Mouse (Mus musculus) spleen, postnatal 10 days (tissue): ENCODE measurements around the gene Srsf1.

Experiments used
- DNase-seq, 2 experiments: peaks; one replicate each; pipeline ENCODE4 v3.0.0; 2021 to 2022; ENCODE audit warnings: low spot score in 2 of 2

Gene Srsf1

GRCm38 (mm10) chr11:88046944-88047794 is at the start of gene Srsf1:
TSS of gene Srsf1 (plus strand) at chr11:88047373.
- peak; percentile 96 to 99 for DNase-seq

GRCm38 (mm10) chr11:87999751-88000150 is 47.4 kb upstream of the Srsf1 start:
- no peak for DNase-seq

GRCm38 (mm10) chr11:88002738-88003137 is 44.4 kb upstream of the Srsf1 start:
- DNase-seq, result no peak

GRCm38 (mm10) chr11:88004123-88004522 is 43.0 kb upstream of the Srsf1 start:
- DNase-seq, result no peak

- no peak for DNase-seq
These were observed 38.5 kb upstream of the Srsf1 start for GRCm38 (mm10) chr11:88008641-88009040.

- no peak for DNase-seq
These were observed 37.5 kb upstream of the Srsf1 start for GRCm38 (mm10) chr11:88009542-88010190.

GRCm38 (mm10) chr11:88011208-88011913 is 35.8 kb upstream of the Srsf1 start:
- no peak for DNase-seq

GRCm38 (mm10) chr11:88011914-88012419 is 35.2 kb upstream of the Srsf1 start:
- DNase-seq, result no peak

- DNase-seq, result no peak
These were observed 34.4 kb upstream of the Srsf1 start for GRCm38 (mm10) chr11:88012621-88013244.

- no peak for DNase-seq
These were observed 33.5 kb upstream of the Srsf1 start for GRCm38 (mm10) chr11:88013632-88014031.

- no peak for DNase-seq
These were observed 32.0 kb upstream of the Srsf1 start for GRCm38 (mm10) chr11:88015161-88015560.

GRCm38 (mm10) chr11:88015795-88016194 is 31.4 kb upstream of the Srsf1 start:
- no peak for DNase-seq

- DNase-seq, result no peak
These were observed 23.2 kb upstream of the Srsf1 start for GRCm38 (mm10) chr11:88023933-88024332.

- no peak for DNase-seq
These were observed 19.7 kb upstream of the Srsf1 start for GRCm38 (mm10) chr11:88027391-88028035.

GRCm38 (mm10) chr11:88028193-88028684 is 18.9 kb upstream of the Srsf1 start:
- DNase-seq, result no peak

GRCm38 (mm10) chr11:88030219-88030618 is 17.0 kb upstream of the Srsf1 start:
- DNase-seq, result no peak

- DNase-seq, result no peak
These were observed 16.3 kb upstream of the Srsf1 start for GRCm38 (mm10) chr11:88030836-88031235.

- DNase-seq, result no peak
These were observed 15.4 kb upstream of the Srsf1 start for GRCm38 (mm10) chr11:88031753-88032152.

GRCm38 (mm10) chr11:88035970-88036369 is 11.2 kb upstream of the Srsf1 start:
- DNase-seq, result no peak

GRCm38 (mm10) chr11:88036761-88037251 is 10.4 kb upstream of the Srsf1 start:
- no peak for DNase-seq

GRCm38 (mm10) chr11:88037386-88037785 is 9.8 kb upstream of the Srsf1 start:
- DNase-seq, result no peak
